Mouse (Mus musculus): Measurements from ENCODE around the gene Foxb1. TPM values are rescaled to one million over a fixed set of nuclear protein-coding genes. Genes with fewer than 3 reads are reported as not detected.

The Foxb1 gene
- total RNA-seq (2021), result not detected
- long read RNA-seq, experiment 1, result 0 reads
- long read RNA-seq, experiment 2, result 0 reads

- intact Hi-C loops (cut with DNase I), result no loop called here
- Histone ChIP-seq H3K4me3 (no peak within 1 kb of the TSS), H3K27ac (no peak within 1 kb of the TSS)
- DNase-seq, result no peak
- no peak for TF ChIP-seq CTCF (IDR thresholded peaks at IDR 0.05)
These were observed at the start of gene Foxb1 for GRCm38 (mm10) chr9:69760371-69761301. Foxb1 (minus strand) TSS chr9:69760940.

GRCm38 (mm10) chr9:69790562-69790961 is 29.8 kb upstream of the Foxb1 start:
- Histone ChIP-seq H3K4me3 (no peak overlapping the region), H3K27ac (no peak overlapping the region)
- no peak for DNase-seq
- intact Hi-C loops (cut with DNase I), result no loop called here
- peak; percentile 31; the same call in 1 of the 2 replicates for TF ChIP-seq CTCF (IDR thresholded peaks at IDR 0.05)

GRCm38 (mm10) chr9:69779996-69780395 is 19.3 kb upstream of the Foxb1 start:
- Histone ChIP-seq H3K4me3 (no peak overlapping the region), H3K27ac (no peak overlapping the region)
- DNase-seq, result no peak
- intact Hi-C loops (cut with DNase I), result no loop called here
- TF ChIP-seq CTCF (IDR thresholded peaks at IDR 0.05), result no peak

- TF ChIP-seq CTCF (IDR thresholded peaks at IDR 0.05), result no peak
- intact Hi-C loops (cut with DNase I), result no loop called here
- DNase-seq, result no peak
- no peak overlapping the region for H3K27ac ChIP-seq
- H3K4me3 ChIP-seq, result no peak overlapping the region
These were observed 9.3 kb upstream of the Foxb1 start for GRCm38 (mm10) chr9:69769949-69770585.

GRCm38 (mm10) chr9:69769091-69769948 is 8.6 kb upstream of the Foxb1 start:
- H3K27ac ChIP-seq, result no peak overlapping the region
- intact Hi-C loops (cut with DNase I), result no loop called here
- TF ChIP-seq CTCF (IDR thresholded peaks at IDR 0.05), result no peak

GRCm38 (mm10) chr9:69768136-69768875 is 7.6 kb upstream of the Foxb1 start:
- no peak for TF ChIP-seq CTCF (IDR thresholded peaks at IDR 0.05)
- no peak overlapping the region for H3K4me3 ChIP-seq
- intact Hi-C loops (cut with DNase I), result no loop called here

More at GRCm38 (mm10) chr9:69769091-69769948, 8.6 kb upstream of the Foxb1 start:
- DNase-seq, result no peak
- no peak overlapping the region for H3K4me3 ChIP-seq

GRCm38 (mm10) chr9:69767421-69767820 is 6.7 kb upstream of the Foxb1 start:
- no peak for DNase-seq
- intact Hi-C loops (cut with DNase I), result no loop called here
- Histone ChIP-seq H3K4me3 (no peak overlapping the region), H3K27ac (no peak overlapping the region)
- no peak for TF ChIP-seq CTCF (IDR thresholded peaks at IDR 0.05)

More at GRCm38 (mm10) chr9:69768136-69768875, 7.6 kb upstream of the Foxb1 start:
- no peak for DNase-seq
- H3K27ac ChIP-seq, result no peak overlapping the region

GRCm38 (mm10) chr9:69766936-69767335 is 6.2 kb upstream of the Foxb1 start:
- Histone ChIP-seq H3K27ac (no peak overlapping the region), H3K4me3 (no peak overlapping the region)
- DNase-seq, result no peak
- intact Hi-C loops (cut with DNase I), result no loop called here
- no peak for TF ChIP-seq CTCF (IDR thresholded peaks at IDR 0.05)

- DNase-seq, result no peak
- intact Hi-C loops (cut with DNase I), result no loop called here
- no peak overlapping the region for H3K27ac ChIP-seq
- no peak for TF ChIP-seq CTCF (IDR thresholded peaks at IDR 0.05)
- H3K4me3 ChIP-seq, result no peak overlapping the region
These were observed 5.6 kb upstream of the Foxb1 start for GRCm38 (mm10) chr9:69766301-69766700.

GRCm38 (mm10) chr9:69765483-69766050 is 4.8 kb upstream of the Foxb1 start:
- no peak overlapping the region for H3K27ac ChIP-seq
- DNase-seq, result no peak
- H3K4me3 ChIP-seq, result no peak overlapping the region
- TF ChIP-seq CTCF (IDR thresholded peaks at IDR 0.05), result no peak
- intact Hi-C loops (cut with DNase I), result no loop called here
